Mouse (Mus musculus): ENCODE measurements at regions not wholly inside any gene's neighbourhood (a gene's known extent, or its start where the extent isn't known, plus 50 kb on each side); places are given as distances from the start of the nearest gene placed in this dataset.

DNA sequence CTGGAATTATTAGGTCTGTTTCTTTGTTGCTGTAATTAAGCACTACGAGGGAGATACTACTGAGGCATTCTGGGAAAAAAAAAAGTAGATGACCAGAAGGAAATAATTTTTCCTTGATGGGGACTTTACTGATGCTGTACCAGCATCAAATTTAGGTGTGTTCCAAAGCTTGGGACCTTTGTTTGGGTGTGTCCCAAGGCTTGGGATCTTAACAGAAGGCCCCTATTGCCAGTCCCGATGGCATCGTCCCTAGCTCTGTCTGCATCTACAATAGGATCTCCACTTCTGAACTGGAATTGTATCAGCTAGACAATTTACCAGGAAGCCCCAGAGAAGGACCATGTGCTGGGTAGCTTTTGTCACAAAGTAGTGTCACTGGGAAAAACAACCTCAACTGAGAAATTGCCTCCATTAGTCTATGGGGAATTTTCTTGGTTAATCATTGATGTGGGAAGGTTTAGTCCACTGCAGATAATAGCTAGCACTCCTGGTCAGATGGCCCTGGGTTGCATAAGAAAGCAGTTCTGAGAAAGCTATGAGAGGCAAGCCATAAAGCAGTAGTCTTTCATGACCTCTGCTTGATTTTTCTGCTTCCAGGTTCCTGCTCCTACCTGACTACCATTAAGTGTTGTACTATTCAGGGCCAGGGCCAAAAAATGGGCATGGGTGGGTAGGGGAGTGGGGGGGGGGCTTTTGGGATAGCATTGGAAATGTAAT lies 392.7 kb downstream of the Igsf11 start:
- TF ChIP-seq POLR2A (IDR thresholded peaks at IDR 0.05; ENCODE audit: extremely low read depth, insufficient read depth, low read length) (no peak), CTCF (IDR thresholded peaks at IDR 0.05; ENCODE audit: low read depth, low read length) (no peak)
